Mouse (Mus musculus): ENCODE results near the gene Ccna1.

Ccna1 gene

GRCm38 (mm10) chr3:55055038-55055746 is at the start of gene Ccna1:
Gene Ccna1, minus strand, starts transcription at chr3:55055501.
- in situ Hi-C loops (cut with MboI; ENCODE audit: unreplicated experiment in 2 of 2): loop anchor here (25.0 kb wide), 3 partner anchors 307 to 693 kb away; partner anchors contain the start of gene Postn (in 1 of the 2)

- in situ Hi-C loops (cut with MboI; ENCODE audit: unreplicated experiment in 2 of 2): loop anchor here in 1 of 2 experiments (25.0 kb wide), 1 partner anchor 289 kb away; the partner anchor contains the start of gene Rfxap
These were observed 45.8 kb upstream of the Ccna1 start for GRCm38 (mm10) chr3:55101092-55101491.

- in situ Hi-C loops (cut with MboI; ENCODE audit: unreplicated experiment in 2 of 2): no loop called here
These were observed 43.7 kb upstream of the Ccna1 start for GRCm38 (mm10) chr3:55098990-55099389.

GRCm38 (mm10) chr3:55098014-55098413 is 42.7 kb upstream of the Ccna1 start:
- in situ Hi-C loops (cut with MboI; ENCODE audit: unreplicated experiment in 2 of 2): no loop called here

GRCm38 (mm10) chr3:55097186-55097585 is 41.9 kb upstream of the Ccna1 start:
- in situ Hi-C loops (cut with MboI; ENCODE audit: unreplicated experiment in 2 of 2): no loop called here

GRCm38 (mm10) chr3:55096655-55097005 is 41.3 kb upstream of the Ccna1 start:
- in situ Hi-C loops (cut with MboI; ENCODE audit: unreplicated experiment in 2 of 2): no loop called here

- in situ Hi-C loops (cut with MboI; ENCODE audit: unreplicated experiment in 2 of 2): no loop called here
These were observed 40.8 kb upstream of the Ccna1 start for GRCm38 (mm10) chr3:55095968-55096654.

- in situ Hi-C loops (cut with MboI; ENCODE audit: unreplicated experiment in 2 of 2): no loop called here
These were observed 37.9 kb upstream of the Ccna1 start for GRCm38 (mm10) chr3:55093161-55093560.

GRCm38 (mm10) chr3:55089291-55089690 is 34.0 kb upstream of the Ccna1 start:
- in situ Hi-C loops (cut with MboI; ENCODE audit: unreplicated experiment in 2 of 2): no loop called here

GRCm38 (mm10) chr3:55088843-55089242 is 33.5 kb upstream of the Ccna1 start:
- in situ Hi-C loops (cut with MboI; ENCODE audit: unreplicated experiment in 2 of 2): no loop called here

- in situ Hi-C loops (cut with MboI; ENCODE audit: unreplicated experiment in 2 of 2): no loop called here
These were observed 33.1 kb upstream of the Ccna1 start for GRCm38 (mm10) chr3:55088359-55088758.

GRCm38 (mm10) chr3:55087360-55087759 is 32.1 kb upstream of the Ccna1 start:
- in situ Hi-C loops (cut with MboI; ENCODE audit: unreplicated experiment in 2 of 2): no loop called here

- in situ Hi-C loops (cut with MboI; ENCODE audit: unreplicated experiment in 2 of 2): no loop called here
These were observed 31.6 kb upstream of the Ccna1 start for GRCm38 (mm10) chr3:55086948-55087347.

GRCm38 (mm10) chr3:55085716-55086115 is 30.4 kb upstream of the Ccna1 start:
- in situ Hi-C loops (cut with MboI; ENCODE audit: unreplicated experiment in 2 of 2): no loop called here

- in situ Hi-C loops (cut with MboI; ENCODE audit: unreplicated experiment in 2 of 2): no loop called here
These were observed 29.5 kb upstream of the Ccna1 start for GRCm38 (mm10) chr3:55084781-55085180.

GRCm38 (mm10) chr3:55080055-55080454 is 24.8 kb upstream of the Ccna1 start:
- in situ Hi-C loops (cut with MboI; ENCODE audit: unreplicated experiment in 2 of 2): no loop called here

GRCm38 (mm10) chr3:55079619-55080018 is 24.3 kb upstream of the Ccna1 start:
- in situ Hi-C loops (cut with MboI; ENCODE audit: unreplicated experiment in 2 of 2): loop anchor here in 1 of 2 experiments (10.0 kb wide), 1 partner anchor 275 kb away; no protein-coding TSS in a partner anchor

- in situ Hi-C loops (cut with MboI; ENCODE audit: unreplicated experiment in 2 of 2): loop anchor here in 1 of 2 experiments (10.0 kb wide), 1 partner anchor 277 kb away; no protein-coding TSS in a partner anchor
These were observed 22.9 kb upstream of the Ccna1 start for GRCm38 (mm10) chr3:55078233-55078632.

GRCm38 (mm10) chr3:55075294-55075648 is 20.0 kb upstream of the Ccna1 start:
- in situ Hi-C loops (cut with MboI; ENCODE audit: unreplicated experiment in 2 of 2): loop anchor here in 1 of 2 experiments (10.0 kb wide), 1 partner anchor 280 kb away; no protein-coding TSS in a partner anchor

- in situ Hi-C loops (cut with MboI; ENCODE audit: unreplicated experiment in 2 of 2): loop anchor here (10.0 to 25.0 kb wide), 4 partner anchors 280 to 712 kb away; partner anchors contain the start of gene Postn (in 1 of the 2)
These were observed 19.4 kb upstream of the Ccna1 start for GRCm38 (mm10) chr3:55074576-55075293.
